Mouse (Mus musculus): Measurements from ENCODE around the gene Kif14. TPM values are rescaled to one million over a fixed set of nuclear protein-coding genes. Genes with fewer than 3 reads are reported as not detected.
"Not testable (repeated sequence)": the region's sequence is repeated elsewhere in the genome, so short reads cannot be mapped to it uniquely, and the experiment has no call there.

The Kif14 gene
- polyA plus RNA-seq, 1 experiment from 2014 or later: 6.4 TPM

DNA sequence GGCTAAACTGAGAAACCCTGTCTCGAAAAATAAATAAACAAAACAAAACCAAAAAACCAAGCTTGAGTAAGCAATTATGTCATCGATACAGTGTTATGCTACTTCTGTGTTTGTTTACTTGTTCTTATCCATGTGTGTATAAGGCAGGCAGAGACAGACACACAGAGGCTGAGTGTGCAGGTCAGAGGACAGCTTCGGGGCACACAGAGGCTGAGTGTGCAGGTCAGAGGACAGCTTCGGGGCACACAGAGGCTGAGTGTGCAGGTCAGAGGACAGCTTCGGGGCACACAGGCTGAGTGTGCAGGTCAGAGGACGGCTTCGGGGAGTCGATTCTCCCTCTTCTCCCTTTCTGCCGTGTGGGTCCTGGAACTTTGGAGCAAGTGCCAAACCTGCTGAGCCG, 40.1 kb downstream of the Kif14 start:
- not testable (repeated sequence) for ATAC-seq (ENCODE audit: low FRiP score); H3K27me3 ChIP-seq; H3K4me2 ChIP-seq (replicated peaks); H3K4me1 ChIP-seq; H3K27ac ChIP-seq; H3K9ac ChIP-seq; H3K4me3 ChIP-seq; H3K9me3 ChIP-seq (replicated peaks)
- whole genome bisulfite sequencing: 86% methylated on average over 10 of the region's 10 CpGs
- H3K36me3 ChIP-seq: peaks cover 20% of the 10 kb centered on the region

DNA sequence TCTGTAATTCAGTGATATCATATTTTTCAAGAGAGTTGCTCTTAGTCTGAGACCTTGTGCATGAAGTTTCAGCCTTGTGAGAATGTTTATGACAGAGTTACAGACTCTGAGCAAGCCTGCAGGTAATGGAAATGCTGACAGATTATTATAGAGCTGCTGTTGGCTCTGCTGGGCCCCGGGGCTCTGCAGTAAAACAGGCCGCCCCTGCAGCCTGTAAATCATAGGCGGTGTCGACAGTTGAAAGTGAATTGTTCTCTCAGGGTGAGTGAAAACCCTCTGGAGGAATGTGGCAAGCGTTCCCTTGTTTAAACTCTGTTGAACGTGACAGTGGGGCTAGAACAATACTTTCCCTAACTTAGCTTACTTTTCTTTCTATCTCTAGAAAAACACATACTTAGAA, 46.2 kb downstream of the Kif14 start:
- 67% methylated on average over 6 of the region's 6 CpGs for WGBS
- Histone ChIP-seq H3K9ac (no peak overlapping the region), H3K9me3 (replicated peaks) (no peaks in the 10 kb centered on the region), H3K27me3 (no peaks in the 10 kb centered on the region), H3K4me3 (no peak overlapping the region), H3K4me2 (replicated peaks) (no peak overlapping the region), H3K36me3 (0 out of 2 replicates have a peak, but pooled peaks cover 8% of the 10 kb centered on the region), H3K4me1 (no peaks in the 10 kb centered on the region), H3K27ac (no peak overlapping the region)
- ATAC-seq (ENCODE audit: low FRiP score): no peak

DNA sequence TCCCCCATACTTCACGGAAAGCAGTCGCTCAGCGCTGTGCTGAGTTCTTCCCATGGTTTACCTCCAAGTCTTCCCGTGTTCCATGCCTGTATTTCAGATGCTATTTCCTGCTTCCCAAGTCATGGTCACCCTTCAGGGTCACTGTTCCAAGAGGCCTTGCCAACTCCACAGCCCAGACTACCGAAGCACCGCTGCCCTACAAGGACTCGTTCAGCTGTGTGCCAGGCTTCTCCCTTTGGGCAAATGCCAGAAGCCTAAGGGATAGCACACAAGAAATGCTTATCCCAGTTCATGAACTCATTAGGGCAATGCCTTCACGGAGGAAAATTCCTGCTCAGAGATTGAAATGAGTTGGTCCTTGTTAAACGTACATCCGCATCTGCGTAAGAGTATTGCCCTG, 47.0 kb downstream of the Kif14 start:
- Histone ChIP-seq H3K4me2 (replicated peaks) (no peak overlapping the region), H3K9me3 (replicated peaks) (no peaks in the 10 kb centered on the region), H3K9ac (no peak overlapping the region), H3K27me3 (no peaks in the 10 kb centered on the region), H3K4me1 (no peaks in the 10 kb centered on the region), H3K4me3 (no peak overlapping the region), H3K36me3 (0 out of 2 replicates have a peak, but pooled peaks cover 8% of the 10 kb centered on the region), H3K27ac (no peak overlapping the region)
- no peak for ATAC-seq (ENCODE audit: low FRiP score)
- WGBS: 93% methylated on average over 11 of the region's 11 CpGs

DNA sequence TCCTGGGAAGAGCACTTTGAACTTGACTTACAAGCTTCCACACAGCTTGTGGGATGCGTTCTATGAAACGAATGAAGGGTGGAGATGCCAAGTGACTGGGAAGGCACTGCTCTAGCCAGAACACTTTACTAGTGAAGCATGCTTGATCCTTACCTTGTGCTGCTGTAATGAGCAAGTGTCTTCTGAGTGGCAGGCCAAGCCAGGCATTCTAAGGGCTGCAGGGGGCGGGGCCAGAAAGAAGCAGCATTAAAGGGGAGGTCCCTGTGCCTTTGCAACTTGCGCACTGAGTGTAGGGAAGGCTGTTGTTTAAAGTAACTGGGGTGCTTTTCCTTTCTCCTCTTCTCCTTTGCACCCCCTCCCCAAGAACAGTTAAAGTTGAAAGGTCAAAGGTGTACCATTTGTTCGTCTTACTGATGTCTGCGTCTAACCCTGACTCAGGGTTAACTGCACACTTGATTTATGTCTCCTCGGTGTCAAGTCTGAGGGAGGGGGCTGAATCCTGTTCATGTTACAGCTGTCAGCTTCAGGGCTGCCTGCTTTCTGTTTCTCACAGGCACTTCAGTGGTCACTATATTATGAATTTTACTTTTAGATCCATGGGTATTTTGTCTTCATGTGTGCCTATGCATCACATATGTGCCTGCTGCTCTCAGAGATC, 52.7 kb downstream of the Kif14 start:
- Histone ChIP-seq H3K4me1 (no peaks in the 10 kb centered on the region), H3K27ac (no peak overlapping the region), H3K9ac (no peak overlapping the region), H3K36me3 (peaks cover 14% of the 10 kb centered on the region; the same call in 1 of the 2 replicates), H3K9me3 (replicated peaks) (no peaks in the 10 kb centered on the region), H3K4me3 (no peak overlapping the region), H3K4me2 (replicated peaks) (no peak overlapping the region), H3K27me3 (no peaks in the 10 kb centered on the region)
- WGBS: 69% methylated on average over 7 of the region's 7 CpGs
- ATAC-seq (ENCODE audit: low FRiP score): no peak

DNA sequence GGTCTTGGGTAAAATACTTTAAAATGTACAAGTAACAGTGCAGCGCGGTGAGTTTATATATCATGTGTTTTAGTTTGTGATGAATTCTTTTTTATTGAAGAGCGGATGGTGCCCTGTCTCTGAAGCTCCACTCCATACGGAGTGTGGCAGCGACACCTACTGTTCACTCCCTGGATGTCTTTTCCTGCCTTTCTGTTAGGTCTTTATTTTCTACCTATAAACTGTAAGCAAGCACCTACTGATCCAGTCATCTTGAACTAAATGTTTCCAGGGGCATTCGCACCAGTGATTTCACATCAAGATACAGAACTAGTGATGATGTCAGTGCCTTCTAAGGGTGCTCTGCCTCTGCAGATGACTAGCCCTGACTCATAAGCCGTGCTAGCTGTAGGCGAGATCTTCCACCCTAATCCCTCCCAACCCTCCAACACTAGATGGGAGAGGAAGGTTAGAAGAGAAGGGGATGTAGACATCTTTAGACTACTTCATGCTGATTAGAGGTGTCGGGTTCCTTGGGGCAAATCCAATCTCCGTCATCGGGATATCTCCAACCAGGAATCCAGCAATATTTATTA, 55.3 kb downstream of the Kif14 start:
- Histone ChIP-seq H3K27me3 (no peaks in the 10 kb centered on the region), H3K36me3 (peaks cover 14% of the 10 kb centered on the region; the same call in 1 of the 2 replicates), H3K27ac (no peak overlapping the region), H3K4me3 (no peak overlapping the region), H3K9me3 (replicated peaks) (no peaks in the 10 kb centered on the region), H3K9ac (no peak overlapping the region), H3K4me2 (replicated peaks) (no peak overlapping the region), H3K4me1 (no peaks in the 10 kb centered on the region)
- 83% methylated on average over 11 of the region's 11 CpGs for WGBS
- no peak for ATAC-seq (ENCODE audit: low FRiP score)

DNA sequence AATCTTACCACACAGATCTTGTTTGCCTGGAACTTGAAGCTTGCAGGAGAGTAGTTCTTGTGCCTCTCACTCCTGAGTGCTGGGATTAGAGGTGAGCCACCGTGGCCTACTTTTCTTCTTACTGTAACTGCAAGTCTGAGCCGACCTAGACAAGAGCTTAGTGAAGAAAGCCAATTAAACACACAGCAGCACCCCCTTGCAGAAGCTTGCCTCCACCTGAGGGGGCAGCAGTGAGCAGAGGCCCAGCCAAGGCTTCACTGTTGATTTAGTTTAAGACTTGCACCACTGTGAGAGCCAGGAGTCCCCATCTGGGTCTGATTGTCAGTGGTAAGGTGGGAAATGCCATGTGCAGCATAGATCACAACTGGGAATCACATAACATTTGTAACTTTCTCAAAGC, 58.8 kb downstream of the Kif14 start:
- Histone ChIP-seq H3K27me3 (no peaks in the 10 kb centered on the region), H3K27ac (no peak overlapping the region), H3K9ac (no peak overlapping the region), H3K4me3 (no peak overlapping the region), H3K4me1 (no peaks in the 10 kb centered on the region), H3K4me2 (replicated peaks) (no peak overlapping the region), H3K9me3 (replicated peaks) (no peaks in the 10 kb centered on the region), H3K36me3 (peaks cover 18% of the 10 kb centered on the region; the same call in 1 of the 2 replicates)
- WGBS: 51% methylated on average over 2 of the region's 2 CpGs
- no peak for ATAC-seq (ENCODE audit: low FRiP score)

DNA sequence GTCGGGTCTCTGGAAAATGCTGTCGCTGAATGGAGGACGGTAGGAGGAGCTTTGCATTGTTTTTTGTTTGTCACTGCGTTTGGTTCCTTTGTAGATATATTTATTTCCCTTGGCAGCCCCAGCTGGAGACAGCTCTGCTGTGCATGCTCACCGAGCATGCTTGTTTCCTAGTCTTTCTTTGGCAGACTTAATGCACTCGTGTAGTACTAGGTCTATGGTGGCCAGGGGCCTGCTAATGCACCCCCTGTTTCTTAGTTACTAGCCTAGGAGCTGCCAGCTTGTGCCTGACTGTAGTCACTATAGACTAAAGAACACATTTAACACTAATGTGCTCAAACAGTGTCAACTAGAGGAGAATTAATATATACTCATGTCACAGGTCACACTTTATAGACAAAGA, 59.7 kb downstream of the Kif14 start:
- Histone ChIP-seq H3K27me3 (no peaks in the 10 kb centered on the region), H3K9me3 (replicated peaks) (no peaks in the 10 kb centered on the region), H3K4me1 (no peaks in the 10 kb centered on the region), H3K9ac (no peak overlapping the region), H3K27ac (no peak overlapping the region), H3K36me3 (peaks cover 22% of the 10 kb centered on the region; the same call in 1 of the 2 replicates), H3K4me2 (replicated peaks) (no peak overlapping the region), H3K4me3 (no peak overlapping the region)
- 73% methylated on average over 6 of the region's 6 CpGs for WGBS
- ATAC-seq (ENCODE audit: low FRiP score): no peak

DNA sequence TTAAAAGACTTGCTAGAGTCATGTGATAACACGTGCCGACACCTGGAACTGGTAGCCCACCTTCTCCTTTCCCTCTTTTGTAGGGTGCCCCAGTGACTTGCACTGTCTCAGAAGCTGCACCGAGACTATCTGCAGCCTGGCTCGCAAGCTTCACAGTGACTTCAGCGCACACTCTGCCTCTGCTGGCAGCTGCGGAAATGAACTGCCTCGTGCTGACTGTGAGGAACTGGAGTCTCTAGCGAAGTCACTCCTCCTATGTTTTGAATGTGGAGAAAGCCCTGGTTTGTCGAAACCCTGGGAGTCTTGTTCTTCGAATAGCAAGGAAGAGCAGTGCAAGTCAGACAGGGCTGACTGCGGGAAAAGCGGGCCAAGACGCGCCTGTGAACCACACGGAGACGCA, 61.0 kb downstream of the Kif14 start:
- Histone ChIP-seq H3K9ac (no peak overlapping the region), H3K36me3 (peaks cover 16% of the 10 kb centered on the region; the same call in 1 of the 2 replicates), H3K4me2 (replicated peaks) (no peak overlapping the region), H3K4me1 (no peaks in the 10 kb centered on the region), H3K4me3 (no peak overlapping the region), H3K27ac (no peak overlapping the region), H3K9me3 (replicated peaks) (no peaks in the 10 kb centered on the region), H3K27me3 (no peaks in the 10 kb centered on the region)
- WGBS: 89% methylated on average over 16 of the region's 16 CpGs
- ATAC-seq (ENCODE audit: low FRiP score): no peak

DNA sequence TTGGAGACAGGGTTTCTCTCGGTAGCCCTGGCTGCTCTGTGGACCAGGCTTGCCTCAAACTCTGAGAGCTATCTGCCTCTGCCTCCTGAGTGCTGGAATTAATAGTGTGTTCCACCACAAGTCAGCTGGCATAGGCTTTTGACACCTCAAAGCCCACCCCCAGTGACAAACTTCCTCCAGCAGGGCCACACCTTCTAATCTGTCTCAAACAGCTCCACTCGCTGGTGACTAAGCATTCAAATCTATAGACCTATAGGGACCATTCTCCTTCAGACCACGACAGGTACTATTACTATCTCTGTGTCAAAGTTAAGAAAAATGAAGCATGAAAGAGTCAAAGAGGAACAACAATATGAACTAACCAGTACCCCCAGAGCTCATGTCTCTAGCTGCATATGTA, 66.4 kb downstream of the Kif14 start:
- H3K4me1 ChIP-seq: no peaks in the 10 kb centered on the region
- no peaks in the 10 kb centered on the region for H3K9me3 ChIP-seq (replicated peaks)
- ATAC-seq (ENCODE audit: low FRiP score): no peak
- no peak overlapping the region for H3K27ac ChIP-seq
- H3K9ac ChIP-seq: no peak overlapping the region
- 84% methylated on average over 3 of the region's 3 CpGs for WGBS
- H3K27me3 ChIP-seq: no peaks in the 10 kb centered on the region
- H3K36me3 ChIP-seq: peaks cover 12% of the 10 kb centered on the region; the same call in 1 of the 2 replicates
- no peak overlapping the region for H3K4me3 ChIP-seq
- H3K4me2 ChIP-seq (replicated peaks): no peak overlapping the region

DNA sequence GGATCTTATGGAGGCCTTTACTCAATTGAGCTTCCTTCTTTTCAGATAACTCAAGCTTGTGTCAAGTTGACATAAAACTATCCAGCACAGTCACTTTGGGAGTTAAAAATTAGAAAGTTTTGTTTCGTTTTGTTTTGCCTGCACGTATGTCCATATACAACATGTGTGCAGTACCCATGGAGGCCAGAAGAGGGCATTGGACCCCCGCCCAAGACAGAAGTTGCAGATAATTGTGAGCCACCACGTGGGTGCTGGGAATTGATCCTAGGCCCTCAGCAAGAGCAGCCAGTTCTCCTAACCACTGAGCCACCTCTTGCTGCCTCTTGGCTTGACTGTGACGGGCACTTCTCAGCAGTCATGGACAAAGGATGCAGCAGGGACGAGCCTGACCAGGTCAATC, 70.8 kb downstream of the Kif14 start:
- no peaks in the 10 kb centered on the region for H3K36me3 ChIP-seq
- H3K27me3 ChIP-seq: no peaks in the 10 kb centered on the region
- H3K4me1 ChIP-seq: peaks cover 4% of the 10 kb centered on the region
- 90% methylated on average over 6 of the region's 6 CpGs for whole genome bisulfite sequencing
- H3K27ac ChIP-seq: no peak overlapping the region
- no peak overlapping the region for H3K4me3 ChIP-seq
- H3K9me3 ChIP-seq (replicated peaks): no peaks in the 10 kb centered on the region
- no peak for ATAC-seq (ENCODE audit: low FRiP score)
- H3K4me2 ChIP-seq (replicated peaks): no peak overlapping the region
- H3K9ac ChIP-seq: no peak overlapping the region

DNA sequence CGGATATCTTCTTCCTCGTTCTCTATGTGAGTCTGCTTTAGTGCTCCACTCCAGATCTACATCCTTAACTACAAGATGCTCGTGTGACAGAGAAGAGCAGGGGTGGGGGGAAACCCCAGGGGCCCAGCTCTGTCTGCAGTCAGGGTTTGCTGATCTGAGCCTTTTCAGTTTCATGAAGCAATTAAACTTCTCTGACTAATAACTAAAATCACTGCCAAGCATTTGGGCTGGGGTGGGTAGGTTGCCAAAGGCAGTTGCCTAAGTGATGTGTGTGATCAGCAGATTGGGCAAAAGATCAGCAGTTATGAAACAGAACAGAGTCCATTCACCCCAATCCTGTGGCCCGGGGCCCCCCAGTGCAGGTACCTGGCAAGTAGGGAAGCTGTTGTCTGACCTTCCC, 72.1 kb downstream of the Kif14 start:
- Histone ChIP-seq H3K27me3 (no peaks in the 10 kb centered on the region), H3K4me3 (no peak overlapping the region), H3K9ac (no peak overlapping the region), H3K27ac (no peak overlapping the region), H3K4me2 (replicated peaks) (no peak overlapping the region), H3K36me3 (no peaks in the 10 kb centered on the region), H3K4me1 (peaks cover 4% of the 10 kb centered on the region), H3K9me3 (replicated peaks) (no peaks in the 10 kb centered on the region)
- no peak for ATAC-seq (ENCODE audit: low FRiP score)
- whole genome bisulfite sequencing: 93% methylated on average over 4 of the region's 4 CpGs

DNA sequence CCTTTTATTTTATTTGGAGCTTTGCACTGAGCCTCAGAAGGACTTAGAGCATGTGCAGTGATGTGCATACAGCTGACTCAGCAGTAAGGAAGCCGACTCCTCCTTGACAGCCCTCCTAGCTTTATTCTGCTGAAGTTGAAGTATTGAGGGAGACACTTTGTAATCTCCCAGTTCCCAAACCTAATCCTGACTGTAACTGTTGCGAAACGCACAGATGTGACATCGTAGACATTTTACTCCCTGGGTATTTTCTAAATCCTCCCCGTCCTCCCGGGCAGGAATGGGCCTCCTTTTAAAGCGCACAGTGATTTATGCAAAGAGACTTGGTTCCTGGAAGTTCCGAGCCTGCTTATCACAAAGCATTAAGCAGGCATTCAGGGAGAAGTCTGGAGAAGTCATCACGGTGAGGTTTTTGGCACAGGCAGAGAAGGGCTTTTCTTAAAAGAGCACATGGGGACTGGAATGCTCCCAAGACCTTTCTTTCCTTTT, 74.3 kb downstream of the Kif14 start:
- Histone ChIP-seq H3K9me3 (replicated peaks) (no peaks in the 10 kb centered on the region), H3K4me1 (peaks cover 4% of the 10 kb centered on the region), H3K27me3 (no peaks in the 10 kb centered on the region), H3K4me2 (replicated peaks) (no peak overlapping the region), H3K27ac (no peak overlapping the region), H3K36me3 (no peaks in the 10 kb centered on the region), H3K4me3 (no peak overlapping the region), H3K9ac (no peak overlapping the region)
- 54% methylated on average over 9 of the region's 9 CpGs for WGBS
- ATAC-seq (ENCODE audit: low FRiP score): no peak

Measured in hindbrain, embryonic 12.5 days (tissue).